Mouse (Mus musculus): ENCODE data around the gene Irf4. TPM values are rescaled to one million over a fixed set of nuclear protein-coding genes. Genes with fewer than 3 reads are reported as not detected.

Gene Irf4
- polyA plus RNA-seq, 2 experiments from 2014 or later = 23.8 to 26.4 TPM

GRCm38 (mm10) chr13:30764014-30764740, 15.2 kb downstream of the Irf4 start:
- no peak for ATAC-seq

GRCm38 (mm10) chr13:30765906-30766305, 16.9 kb downstream of the Irf4 start:
- no peak for ATAC-seq

GRCm38 (mm10) chr13:30766636-30767476, 17.8 kb downstream of the Irf4 start:
- peak; percentile 74 for ATAC-seq

- ATAC-seq = no peak
Measured at GRCm38 (mm10) chr13:30767477-30768127, 18.6 kb downstream of the Irf4 start.

DNA sequence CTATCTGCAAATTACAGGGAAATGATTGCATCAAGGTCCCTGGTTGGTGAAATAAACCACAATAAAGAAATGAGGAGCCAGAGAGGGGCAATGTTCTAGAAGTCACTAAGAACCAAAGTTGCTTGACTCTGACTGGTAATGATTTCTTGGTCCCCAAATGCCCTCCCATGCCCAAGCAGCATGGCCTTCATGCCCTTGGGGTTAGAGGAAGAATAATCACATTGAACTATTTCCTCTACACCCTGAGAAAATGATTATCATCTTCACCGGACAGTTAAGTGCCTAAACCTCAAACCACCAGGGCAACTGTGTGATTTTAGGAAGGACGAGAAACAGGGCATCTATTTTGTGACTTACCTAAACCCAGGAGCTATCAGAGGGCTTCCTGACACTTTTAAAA, 27.0 kb downstream of the Irf4 start:
- no peak for ATAC-seq

DNA sequence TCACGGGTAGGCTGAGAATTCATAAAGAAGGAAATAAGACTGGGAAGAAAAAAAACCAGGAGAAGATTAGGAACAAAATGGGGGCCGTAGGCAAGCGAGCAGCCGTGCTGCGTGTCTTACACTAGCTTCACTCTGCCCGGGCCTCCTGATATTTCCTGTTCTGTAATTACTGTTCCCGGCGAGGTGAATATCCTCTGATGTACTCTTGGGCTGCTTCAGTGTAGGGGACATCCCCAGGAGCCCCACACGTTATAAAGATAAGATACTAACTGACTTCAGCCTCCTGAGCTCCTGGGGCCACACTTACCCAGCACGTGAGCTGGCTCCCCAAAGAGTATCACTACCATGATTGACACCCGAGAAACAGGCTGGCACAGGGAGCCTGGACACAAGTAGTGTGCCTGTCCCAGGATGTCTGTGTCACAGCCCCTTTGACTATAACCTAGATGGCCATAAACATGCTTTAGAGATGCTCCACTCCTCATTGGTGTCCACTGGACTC, 28.7 kb downstream of the Irf4 start:
- peak; percentile 80 for ATAC-seq

DNA sequence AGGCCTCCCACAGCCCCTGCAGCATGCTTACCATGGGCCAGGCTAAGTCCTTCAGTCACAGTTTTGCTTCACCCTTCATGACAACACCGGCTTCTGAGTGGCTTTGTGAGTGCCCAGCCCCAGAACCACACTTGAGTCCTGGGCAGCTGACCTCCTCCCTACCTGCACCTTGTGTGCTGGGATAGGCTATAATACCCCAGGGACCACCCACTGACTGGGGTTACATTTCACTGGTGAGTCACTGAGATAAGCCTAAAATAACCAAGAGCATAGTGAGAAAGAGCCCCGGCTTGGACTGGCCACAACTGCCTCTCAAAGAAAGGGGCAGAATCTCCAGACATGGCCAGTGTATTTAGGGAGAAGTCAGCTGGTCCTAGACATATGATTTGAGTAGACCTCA, 32.9 kb downstream of the Irf4 start:
- ATAC-seq = no peak

DNA sequence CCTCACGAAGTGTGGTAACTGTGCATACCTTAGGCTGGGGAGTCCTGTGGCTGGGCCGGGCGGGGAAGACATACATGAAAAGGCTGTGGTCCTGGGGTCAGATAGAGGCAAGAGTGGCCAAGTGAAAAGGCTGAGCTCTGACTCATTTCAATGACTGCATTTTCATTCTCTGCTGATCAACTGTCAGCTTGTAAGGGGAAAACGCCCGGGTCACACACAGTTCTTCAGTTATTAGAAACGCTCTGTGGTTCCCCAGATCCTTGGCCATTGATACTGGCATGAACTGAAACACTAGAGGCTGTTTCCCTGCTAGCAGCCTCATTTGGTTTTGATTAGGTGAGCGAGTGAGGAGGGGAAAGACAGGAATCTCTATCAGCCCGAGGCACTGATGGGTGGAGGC, 33.4 kb downstream of the Irf4 start:
- ATAC-seq = no peak

DNA sequence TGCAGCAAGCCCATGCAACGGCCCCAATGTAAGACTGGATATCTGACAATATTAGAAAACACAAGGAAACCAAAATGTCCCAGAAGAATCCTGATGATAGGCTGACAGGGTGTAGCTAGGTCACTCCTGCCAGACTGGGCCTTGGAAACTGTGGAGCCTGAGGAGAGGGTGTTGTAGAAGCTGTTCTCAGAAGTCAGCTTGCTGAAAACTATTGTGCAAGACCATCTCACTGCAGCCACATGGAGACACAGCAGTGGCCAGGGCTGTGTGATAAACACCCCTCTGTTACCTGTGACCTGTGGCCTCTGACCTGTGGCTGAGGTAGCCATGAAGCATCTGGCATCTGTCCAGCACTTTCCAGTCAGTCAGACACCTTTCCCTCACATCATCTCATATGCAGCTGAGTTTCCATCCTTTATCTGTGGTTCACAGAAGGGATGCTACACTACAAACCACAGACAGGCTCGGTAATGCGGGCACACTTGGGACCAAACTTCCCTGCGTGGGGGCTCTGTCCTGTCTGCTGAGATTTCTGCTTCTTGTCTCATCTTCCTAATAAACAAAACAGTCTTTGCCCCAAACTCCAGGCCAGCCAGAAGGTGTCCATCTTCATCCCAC, 36.5 kb downstream of the Irf4 start:
- peak; percentile 14 for ATAC-seq

GRCm38 (mm10) chr13:30786235-30787035, 37.4 kb downstream of the Irf4 start:
- peak; percentile 91 for ATAC-seq

DNA sequence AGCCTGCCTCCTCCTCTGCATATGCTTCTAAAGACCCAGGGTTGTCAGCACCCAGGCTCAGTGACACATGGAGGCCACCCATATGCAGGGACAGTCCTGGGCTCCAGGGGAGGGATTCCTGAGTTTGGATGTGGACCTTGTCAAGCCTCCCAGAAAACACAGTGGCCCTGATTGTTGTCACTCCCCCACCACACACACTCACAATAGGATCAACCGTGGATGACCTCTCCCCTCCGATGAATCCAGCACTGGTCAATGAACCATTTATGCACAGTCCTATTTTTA, 38.0 kb downstream of the Irf4 start:
- no peak for ATAC-seq

DNA sequence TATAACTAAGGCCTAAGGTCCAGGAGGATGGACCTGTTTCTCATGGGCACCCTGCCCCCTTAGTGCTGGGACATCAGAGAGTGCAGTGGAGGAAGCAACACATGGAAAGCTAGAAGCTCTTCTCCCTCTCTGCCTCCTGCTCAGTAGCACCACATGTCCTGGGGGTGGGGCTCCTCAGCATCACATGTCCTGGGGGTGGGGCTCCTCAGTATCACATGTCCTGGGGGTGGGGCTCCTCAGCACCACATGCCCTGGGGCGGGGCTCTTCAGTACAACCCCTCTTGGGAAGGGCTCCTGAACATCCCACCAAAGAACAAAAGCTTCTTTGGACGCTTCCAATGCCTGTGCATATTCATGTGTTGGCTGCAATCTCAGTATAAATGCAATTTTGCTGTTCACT, 38.5 kb downstream of the Irf4 start:
- no peak for ATAC-seq

- ATAC-seq = no peak
Measured at GRCm38 (mm10) chr13:30787960-30788359, 38.9 kb downstream of the Irf4 start.

DNA sequence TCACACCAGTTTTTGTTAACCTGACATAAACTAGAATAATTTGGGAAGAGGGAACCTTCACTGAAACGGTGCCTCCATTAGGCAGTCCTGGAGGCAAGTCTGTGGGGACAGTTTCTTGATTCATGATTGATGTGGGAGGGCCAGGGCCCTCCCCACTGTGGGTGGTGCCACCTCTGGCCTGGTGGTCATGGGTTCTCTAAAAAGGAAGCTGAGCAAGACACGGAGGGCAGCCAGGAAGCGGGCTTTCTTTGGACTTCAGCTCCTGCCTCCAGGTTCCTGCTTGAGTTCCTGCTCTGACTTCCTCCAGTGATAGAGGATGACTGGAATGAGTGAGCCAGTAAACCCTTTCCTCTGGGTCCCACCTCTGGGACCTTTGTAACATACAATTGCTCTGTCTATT, 39.4 kb downstream of the Irf4 start:
- ATAC-seq = no peak

- ATAC-seq = no peak
Measured at GRCm38 (mm10) chr13:30790016-30790415, 41.0 kb downstream of the Irf4 start.

- peak; percentile 90 for ATAC-seq
Measured at GRCm38 (mm10) chr13:30792308-30792707, 43.3 kb downstream of the Irf4 start.

- ATAC-seq = no peak
Measured at GRCm38 (mm10) chr13:30792741-30793140, 43.7 kb downstream of the Irf4 start.

DNA sequence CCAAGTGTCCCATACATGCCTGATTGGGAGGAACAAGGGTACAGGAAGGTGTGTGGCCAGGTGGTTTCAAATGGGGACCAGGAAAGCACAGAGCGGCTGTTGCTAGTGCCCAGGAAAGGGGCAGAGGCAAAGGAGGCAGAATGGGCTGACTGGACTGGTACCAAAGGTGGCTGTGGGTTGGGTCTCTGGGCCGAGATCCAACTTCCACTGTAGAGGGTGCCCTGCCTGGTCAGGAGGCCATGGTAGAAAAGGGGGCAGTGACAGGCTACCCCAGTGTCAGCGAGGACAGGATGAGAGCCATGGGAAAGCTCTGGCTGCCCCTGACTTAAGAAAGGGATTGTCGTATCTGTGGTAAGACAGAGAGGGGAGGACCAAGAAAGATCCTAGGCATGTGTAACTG, 44.2 kb downstream of the Irf4 start:
- no peak for ATAC-seq

- no peak for ATAC-seq
Measured at GRCm38 (mm10) chr13:30793616-30794015, 44.6 kb downstream of the Irf4 start.

DNA sequence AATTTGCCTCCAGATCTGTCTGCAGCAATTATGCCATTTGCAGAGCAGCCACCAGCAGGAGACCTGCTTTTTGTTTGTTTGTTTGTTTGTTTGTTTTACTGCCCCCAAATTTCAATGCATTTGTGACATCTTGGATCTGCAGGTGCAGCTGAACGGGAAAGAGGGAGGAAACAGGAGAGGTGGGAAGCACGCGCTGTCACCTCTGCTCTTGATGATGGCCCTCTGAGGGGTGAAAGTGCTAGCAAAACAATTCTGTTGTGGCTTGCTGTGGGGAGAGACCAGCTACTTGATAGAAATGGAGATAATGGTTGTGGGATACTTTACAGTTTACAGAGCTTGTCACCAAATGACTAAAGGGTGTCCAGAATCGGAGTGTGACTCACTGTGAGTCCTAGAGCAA, 46.9 kb downstream of the Irf4 start:
- no peak for ATAC-seq

- no peak for ATAC-seq
Measured at GRCm38 (mm10) chr13:30801886-30802285, 52.9 kb downstream of the Irf4 start.

- no peak for ATAC-seq
Measured at GRCm38 (mm10) chr13:30802336-30802955, 53.4 kb downstream of the Irf4 start.
